Mouse (Mus musculus): ENCODE data around the gene Zdhhc19. TPM values are rescaled to one million over a fixed set of nuclear protein-coding genes. Genes with fewer than 3 reads are reported as not detected.

Zdhhc19 gene
- polyA plus RNA-seq, 1 experiment from 2014 or later = not detected

- Histone ChIP-seq H3K9me3 (replicated peaks; ENCODE audit: control insufficient read depth, low read length) (no peaks in the 10 kb centered on the region), H3K36me3 (ENCODE audit: control insufficient read depth, insufficient read depth, low read length) (no peaks in the 10 kb centered on the region)
- WGBS = 76% methylated on average over 2 of the region's 2 CpGs
These were observed 55.3 kb downstream of the Zdhhc19 start for GRCm38 (mm10) chr16:32551346-32551747.

GRCm38 (mm10) chr16:32555588-32555987 lies 59.5 kb downstream of the Zdhhc19 start:
- WGBS = 70% methylated on average over 3 of the region's 3 CpGs
- Histone ChIP-seq H3K4me3 (ENCODE audit: low read depth, low read length) (no peak overlapping the region), H3K36me3 (ENCODE audit: control insufficient read depth, insufficient read depth, low read length) (no peaks in the 10 kb centered on the region), H3K27me3 (replicated peaks; ENCODE audit: control insufficient read depth, insufficient read depth, low read length) (no peaks in the 10 kb centered on the region), H3K4me2 (ENCODE audit: low read length) (no peak overlapping the region), H3K9me3 (replicated peaks; ENCODE audit: control insufficient read depth, low read length) (no peaks in the 10 kb centered on the region), H3K4me1 (ENCODE audit: control insufficient read depth, insufficient read depth, low read length) (no peaks in the 10 kb centered on the region), H3K9ac (ENCODE audit: low read length) (no peak overlapping the region), H3K27ac (ENCODE audit: low read depth, low read length) (no peak overlapping the region)
- no peak for ATAC-seq
- no peak for DNase-seq (ENCODE audit: low spot score)

More at GRCm38 (mm10) chr16:32551346-32551747, 55.3 kb downstream of the Zdhhc19 start:
- DNase-seq (ENCODE audit: low spot score) = no peak
- H3K27me3 ChIP-seq (replicated peaks; ENCODE audit: control insufficient read depth, insufficient read depth, low read length) = no peaks in the 10 kb centered on the region
- H3K4me1 ChIP-seq (ENCODE audit: control insufficient read depth, insufficient read depth, low read length) = no peaks in the 10 kb centered on the region
- H3K27ac ChIP-seq (ENCODE audit: low read depth, low read length) = no peak overlapping the region
- H3K4me2 ChIP-seq (ENCODE audit: low read length) = no peak overlapping the region
- no peak overlapping the region for H3K9ac ChIP-seq (ENCODE audit: low read length)
- H3K4me3 ChIP-seq (ENCODE audit: low read depth, low read length) = no peak overlapping the region
- no peak for ATAC-seq

GRCm38 (mm10) chr16:32559493-32559892 lies 63.4 kb downstream of the Zdhhc19 start:
- Histone ChIP-seq H3K9me3 (replicated peaks; ENCODE audit: control insufficient read depth, low read length) (no peaks in the 10 kb centered on the region), H3K4me3 (ENCODE audit: low read depth, low read length) (no peak overlapping the region), H3K4me2 (ENCODE audit: low read length) (no peak overlapping the region), H3K27me3 (replicated peaks; ENCODE audit: control insufficient read depth, insufficient read depth, low read length) (no peaks in the 10 kb centered on the region), H3K36me3 (ENCODE audit: control insufficient read depth, insufficient read depth, low read length) (no peaks in the 10 kb centered on the region), H3K9ac (ENCODE audit: low read length) (no peak overlapping the region), H3K4me1 (ENCODE audit: control insufficient read depth, insufficient read depth, low read length) (no peaks in the 10 kb centered on the region), H3K27ac (ENCODE audit: low read depth, low read length) (no peak overlapping the region)
- no peak for DNase-seq (ENCODE audit: low spot score)
- ATAC-seq = no peak
- WGBS = 64% methylated on average over 4 of the region's 4 CpGs

- Histone ChIP-seq H3K27ac (ENCODE audit: low read depth, low read length) (no peak overlapping the region), H3K4me3 (ENCODE audit: low read depth, low read length) (no peak overlapping the region), H3K36me3 (ENCODE audit: control insufficient read depth, insufficient read depth, low read length) (no peaks in the 10 kb centered on the region), H3K27me3 (replicated peaks; ENCODE audit: control insufficient read depth, insufficient read depth, low read length) (no peaks in the 10 kb centered on the region), H3K4me1 (ENCODE audit: control insufficient read depth, insufficient read depth, low read length) (no peaks in the 10 kb centered on the region), H3K9ac (ENCODE audit: low read length) (no peak overlapping the region), H3K9me3 (replicated peaks; ENCODE audit: control insufficient read depth, low read length) (no peaks in the 10 kb centered on the region), H3K4me2 (ENCODE audit: low read length) (no peak overlapping the region)
- WGBS = 82% methylated on average over 5 of the region's 5 CpGs
- ATAC-seq (no peak), DNase-seq (ENCODE audit: low spot score) (no peak)
These were observed 67.2 kb downstream of the Zdhhc19 start for GRCm38 (mm10) chr16:32563056-32563793.

- H3K36me3 ChIP-seq (ENCODE audit: control insufficient read depth, insufficient read depth, low read length) = no peaks in the 10 kb centered on the region
- no peak overlapping the region for H3K27ac ChIP-seq (ENCODE audit: low read depth, low read length)
- WGBS = 74% methylated on average over 4 of the region's 4 CpGs
- H3K27me3 ChIP-seq (replicated peaks; ENCODE audit: control insufficient read depth, insufficient read depth, low read length) = no peaks in the 10 kb centered on the region
- no peak overlapping the region for H3K4me2 ChIP-seq (ENCODE audit: low read length)
- DNase-seq (ENCODE audit: low spot score) (no peak), ATAC-seq (no peak)
- no peaks in the 10 kb centered on the region for H3K4me1 ChIP-seq (ENCODE audit: control insufficient read depth, insufficient read depth, low read length)
- H3K4me3 ChIP-seq (ENCODE audit: low read depth, low read length) = no peak overlapping the region
- H3K9me3 ChIP-seq (replicated peaks; ENCODE audit: control insufficient read depth, low read length) = no peaks in the 10 kb centered on the region
- H3K9ac ChIP-seq (ENCODE audit: low read length) = no peak overlapping the region
These were observed 71.2 kb downstream of the Zdhhc19 start for GRCm38 (mm10) chr16:32567282-32567681.

- Histone ChIP-seq H3K27ac (ENCODE audit: low read depth, low read length) (no peak overlapping the region), H3K4me1 (ENCODE audit: control insufficient read depth, insufficient read depth, low read length) (no peaks in the 10 kb centered on the region), H3K4me2 (ENCODE audit: low read length) (no peak overlapping the region), H3K9ac (ENCODE audit: low read length) (no peak overlapping the region), H3K9me3 (replicated peaks; ENCODE audit: control insufficient read depth, low read length) (no peaks in the 10 kb centered on the region), H3K27me3 (replicated peaks; ENCODE audit: control insufficient read depth, insufficient read depth, low read length) (no peaks in the 10 kb centered on the region), H3K4me3 (ENCODE audit: low read depth, low read length) (no peak overlapping the region), H3K36me3 (ENCODE audit: control insufficient read depth, insufficient read depth, low read length) (no peaks in the 10 kb centered on the region)
- ATAC-seq = no peak
- no peak for DNase-seq (ENCODE audit: low spot score)
- WGBS = 80% methylated on average over 6 of the region's 6 CpGs
These were observed 72.3 kb downstream of the Zdhhc19 start for GRCm38 (mm10) chr16:32568401-32568800.

- WGBS = 91% methylated on average over 3 of the region's 3 CpGs
- DNase-seq (ENCODE audit: low spot score) = no peak
- no peak overlapping the region for H3K27ac ChIP-seq (ENCODE audit: low read depth, low read length)
These were observed 74.0 kb downstream of the Zdhhc19 start for GRCm38 (mm10) chr16:32570042-32570441.

GRCm38 (mm10) chr16:32572528-32572927 lies 76.5 kb downstream of the Zdhhc19 start:
- Histone ChIP-seq H3K36me3 (ENCODE audit: control insufficient read depth, insufficient read depth, low read length) (no peaks in the 10 kb centered on the region), H3K27me3 (replicated peaks; ENCODE audit: control insufficient read depth, insufficient read depth, low read length) (no peaks in the 10 kb centered on the region), H3K9ac (ENCODE audit: low read length) (no peak overlapping the region), H3K4me2 (ENCODE audit: low read length) (no peak overlapping the region), H3K4me1 (ENCODE audit: control insufficient read depth, insufficient read depth, low read length) (no peaks in the 10 kb centered on the region), H3K27ac (ENCODE audit: low read depth, low read length) (no peak overlapping the region), H3K4me3 (ENCODE audit: low read depth, low read length) (no peak overlapping the region), H3K9me3 (replicated peaks; ENCODE audit: control insufficient read depth, low read length) (no peaks in the 10 kb centered on the region)
- 82% methylated on average over 4 of the region's 4 CpGs for WGBS
- DNase-seq (ENCODE audit: low spot score) (no peak), ATAC-seq (no peak)

More at GRCm38 (mm10) chr16:32570042-32570441, 74.0 kb downstream of the Zdhhc19 start:
- Histone ChIP-seq H3K4me3 (ENCODE audit: low read depth, low read length) (no peak overlapping the region), H3K9ac (ENCODE audit: low read length) (no peak overlapping the region), H3K4me2 (ENCODE audit: low read length) (no peak overlapping the region), H3K4me1 (ENCODE audit: control insufficient read depth, insufficient read depth, low read length) (no peaks in the 10 kb centered on the region), H3K36me3 (ENCODE audit: control insufficient read depth, insufficient read depth, low read length) (no peaks in the 10 kb centered on the region), H3K27me3 (replicated peaks; ENCODE audit: control insufficient read depth, insufficient read depth, low read length) (no peaks in the 10 kb centered on the region), H3K9me3 (replicated peaks; ENCODE audit: control insufficient read depth, low read length) (no peaks in the 10 kb centered on the region)
- ATAC-seq = no peak

- H3K4me3 ChIP-seq (ENCODE audit: low read depth, low read length) = no peak overlapping the region
- H3K9me3 ChIP-seq (replicated peaks; ENCODE audit: control insufficient read depth, low read length) = no peaks in the 10 kb centered on the region
- DNase-seq (ENCODE audit: low spot score) = no peak
- no peaks in the 10 kb centered on the region for H3K36me3 ChIP-seq (ENCODE audit: control insufficient read depth, insufficient read depth, low read length)
- WGBS = 89% methylated on average over 4 of the region's 4 CpGs
- no peaks in the 10 kb centered on the region for H3K4me1 ChIP-seq (ENCODE audit: control insufficient read depth, insufficient read depth, low read length)
- no peaks in the 10 kb centered on the region for H3K27me3 ChIP-seq (replicated peaks; ENCODE audit: control insufficient read depth, insufficient read depth, low read length)
- ATAC-seq = no peak
- H3K27ac ChIP-seq (ENCODE audit: low read depth, low read length) = no peak overlapping the region
- H3K4me2 ChIP-seq (ENCODE audit: low read length) = no peak overlapping the region
- H3K9ac ChIP-seq (ENCODE audit: low read length) = no peak overlapping the region
These were observed 90.4 kb downstream of the Zdhhc19 start for GRCm38 (mm10) chr16:32586482-32586881.
